Mouse (Mus musculus) E14TG2a.4 (cell line): Measurements from ENCODE around the gene Ciapin1.
A peak's percentile ranks its signal among the peaks of the same experiment; 100 is the strongest.

ENCODE experiments used
- H3K27me3 ChIP-seq: 2 replicates; pipeline ENCODE4 v1.6.1; 2014; ENCODE audit warnings: low read length, control low read depth; ENCODE audit not compliant: insufficient read depth
- H3K36me3 ChIP-seq: 2 replicates; pipeline ENCODE4 v1.6.1; 2014; ENCODE audit warnings: low read length, control low read depth; ENCODE audit not compliant: insufficient read depth
- H3K4me1 ChIP-seq: replicated peaks from 2 replicates; pipeline ENCODE4 v1.6.1; 2014; ENCODE audit warnings: low read depth, low read length, control low read depth
- H3K4me3 ChIP-seq: replicated peaks from 2 replicates; pipeline ENCODE4 v1.5.1; 2014; ENCODE audit warnings: mild to moderate bottlenecking, low read length
- H3K9me3 ChIP-seq: 2 replicates; pipeline ENCODE4 v1.6.1; 2014; ENCODE audit warnings: low read length, control low read depth
- CTCF ChIP-seq: conservative IDR thresholded peaks from 2 replicates; pipeline ENCODE4 v1.5.1; 2014; ENCODE audit warnings: low read length
- NANOG ChIP-seq: IDR thresholded peaks from 2 replicates; pipeline ENCODE4 v1.6.1; 2014; ENCODE audit warnings: borderline replicate concordance, low read length, mixed read lengths
- POU5F1 ChIP-seq: IDR thresholded peaks from 2 replicates; pipeline ENCODE4 v1.6.1; 2014; ENCODE audit warnings: low read length, borderline replicate concordance

Ciapin1 gene

DNA sequence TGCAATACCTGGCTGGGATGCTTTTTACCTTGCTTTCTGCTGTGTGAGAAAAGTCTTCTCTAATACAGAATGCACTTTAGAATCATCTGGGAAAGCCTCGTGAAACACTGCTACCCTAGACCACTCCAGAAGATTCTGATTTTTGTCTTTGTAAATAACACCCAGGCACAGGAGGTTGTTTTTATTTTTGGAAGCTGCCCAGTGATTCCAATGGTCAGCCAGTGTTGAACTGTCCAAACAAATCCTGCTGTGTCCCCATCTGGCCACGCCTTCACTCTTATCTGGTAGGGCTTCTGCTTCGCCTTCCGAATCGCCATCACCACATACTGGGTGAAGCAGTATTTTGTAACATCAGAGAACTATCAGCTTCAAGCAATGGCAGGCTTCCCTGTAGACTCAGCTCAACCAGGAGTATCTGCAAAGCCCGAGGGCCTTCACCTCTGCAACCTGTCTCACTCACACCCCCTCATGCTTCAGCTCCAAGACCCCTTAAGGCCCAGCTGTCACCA is 18.4 kb downstream of the Ciapin1 start:
- H3K27me3 ChIP-seq, result no peaks in the 10 kb centered on the region
- TF ChIP-seq POU5F1 (no peak), NANOG (no peak), CTCF (no peak)

DNA sequence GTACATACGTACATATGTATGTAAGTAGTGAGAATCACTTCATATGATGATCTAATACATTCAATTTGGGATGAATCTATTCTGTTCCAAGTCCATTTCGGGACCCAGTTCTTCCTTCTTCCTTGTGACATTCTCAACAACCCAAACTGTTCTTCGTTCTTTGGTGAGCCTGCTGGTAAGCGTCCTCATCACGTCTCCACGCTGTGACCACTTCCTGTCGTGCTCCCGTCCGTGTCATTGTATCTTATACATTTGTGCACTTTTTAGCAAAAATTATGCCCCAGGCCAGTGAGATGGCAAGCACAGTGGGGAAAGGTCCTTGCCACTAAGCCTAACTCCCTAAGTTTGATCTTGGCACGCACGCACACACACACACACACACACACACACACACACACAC is 20.2 kb downstream of the Ciapin1 start:
- Histone ChIP-seq H3K4me1 (peaks cover 25% of the 10 kb centered on the region), H3K27me3 (no peaks in the 10 kb centered on the region), H3K4me3 (no peak overlapping the region), H3K36me3 (peaks cover 47% of the 10 kb centered on the region), H3K9me3 (no peaks in the 10 kb centered on the region)
- TF ChIP-seq CTCF (no peak), POU5F1 (no peak), NANOG (no peak)

More for the DNA sequence above, 18.4 kb downstream of the Ciapin1 start:
- Histone ChIP-seq H3K4me1 (peaks cover 36% of the 10 kb centered on the region), H3K4me3 (no peak overlapping the region), H3K9me3 (no peaks in the 10 kb centered on the region), H3K36me3 (peaks cover 65% of the 10 kb centered on the region)

DNA sequence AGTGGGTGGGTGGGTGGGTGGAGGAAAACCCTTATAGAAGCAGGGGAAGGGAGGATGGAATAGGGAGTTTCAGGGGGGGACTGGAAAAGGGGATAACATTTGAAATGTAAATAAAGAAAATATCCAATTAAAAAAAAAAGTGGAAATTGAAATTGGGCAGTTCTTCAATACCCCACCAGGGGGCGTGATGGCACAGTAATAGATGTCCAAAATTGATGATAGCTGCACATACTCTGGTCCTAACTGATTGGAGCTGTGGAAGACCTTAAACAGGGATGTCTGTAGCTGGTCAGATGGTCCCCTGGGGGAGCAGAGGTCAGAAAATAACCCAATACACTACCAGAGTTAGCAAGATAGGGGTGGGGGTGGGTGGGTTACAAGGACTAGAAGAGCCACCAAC is 23.6 kb downstream of the Ciapin1 start:
- no peaks in the 10 kb centered on the region for H3K4me1 ChIP-seq

DNA sequence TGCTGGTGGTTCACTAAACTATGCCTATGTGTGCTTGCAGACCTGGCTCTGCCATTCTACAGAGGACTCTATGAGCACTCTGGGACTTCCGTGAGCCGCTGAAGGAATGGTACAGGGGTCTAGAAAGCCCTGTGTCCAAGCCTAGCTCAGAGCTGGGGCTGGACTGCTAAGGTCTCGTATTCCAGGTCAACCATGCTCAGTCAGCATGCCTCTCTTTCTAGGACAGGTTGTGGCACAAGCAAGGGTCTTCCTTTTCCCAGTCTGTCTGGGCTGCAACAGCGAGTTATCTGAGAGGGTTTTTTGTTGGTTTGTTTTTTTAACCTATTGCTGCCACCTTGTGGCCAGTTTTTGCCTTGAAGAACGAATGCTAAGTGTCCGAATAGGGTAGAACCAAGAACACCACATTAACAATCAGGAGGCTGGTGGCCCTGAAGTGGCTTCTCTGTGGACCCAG is 25.5 kb downstream of the Ciapin1 start:
- TF ChIP-seq CTCF, result peak; percentile 60
- TF ChIP-seq POU5F1, result no peak
- Histone ChIP-seq H3K4me3 (no peak overlapping the region), H3K27me3 (no peaks in the 10 kb centered on the region; the same call in 1 of the 2 replicates)

More for the DNA sequence above, 23.6 kb downstream of the Ciapin1 start:
- TF ChIP-seq POU5F1 (no peak), CTCF (peak; percentile 74)
- Histone ChIP-seq H3K27me3 (no peaks in the 10 kb centered on the region), H3K4me3 (no peak overlapping the region), H3K9me3 (no peaks in the 10 kb centered on the region), H3K36me3 (peaks cover 14% of the 10 kb centered on the region; the same call in 1 of the 2 replicates)

DNA sequence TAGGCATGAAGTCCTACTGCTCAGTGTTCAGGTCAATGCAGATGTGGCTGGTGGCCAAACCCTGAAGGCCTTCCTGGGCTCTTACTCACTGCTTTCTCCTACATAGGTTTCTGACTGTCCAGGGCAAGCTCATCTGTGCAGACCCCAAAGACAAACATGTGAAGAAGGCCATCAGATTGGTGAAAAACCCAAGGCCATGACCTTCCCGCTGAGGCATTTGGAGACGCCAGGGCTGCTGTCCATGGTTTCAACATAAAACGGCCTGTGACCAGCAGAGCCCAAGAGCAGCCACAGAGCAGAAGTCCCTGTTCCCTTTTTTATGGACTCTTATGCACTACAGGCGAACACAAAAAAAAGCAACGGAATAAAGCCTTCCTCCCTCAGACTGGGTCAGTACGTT is 26.5 kb downstream of the Ciapin1 start:
- no peaks in the 10 kb centered on the region for H3K36me3 ChIP-seq

More for the DNA sequence above, 25.5 kb downstream of the Ciapin1 start:
- Histone ChIP-seq H3K4me1 (peaks cover 2% of the 10 kb centered on the region; the same call in 1 of the 2 replicates), H3K9me3 (no peaks in the 10 kb centered on the region), H3K36me3 (no peaks in the 10 kb centered on the region)

DNA sequence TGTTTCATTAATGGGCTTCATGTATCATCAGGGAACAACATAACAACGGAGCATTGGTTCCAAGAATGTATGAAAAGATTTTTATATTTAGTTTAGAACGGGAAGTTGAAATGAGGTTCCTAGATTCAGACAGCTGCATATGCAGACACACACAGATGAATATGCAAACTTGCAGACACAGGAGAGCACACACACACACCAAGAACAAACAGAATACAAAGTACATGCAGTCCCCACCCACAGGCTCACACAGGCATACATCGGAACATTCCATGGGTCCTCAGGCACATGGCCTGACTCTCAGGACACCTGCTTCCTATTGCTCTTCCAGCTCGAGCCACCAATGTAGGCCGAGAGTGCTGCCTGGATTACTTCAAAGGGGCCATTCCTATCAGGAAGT is 27.3 kb downstream of the Ciapin1 start:
- no peak for TF ChIP-seq NANOG
- H3K4me3 ChIP-seq, result no peak overlapping the region
- peaks cover 7% of the 10 kb centered on the region for H3K4me1 ChIP-seq
- H3K27me3 ChIP-seq, result peaks cover 11% of the 10 kb centered on the region
- H3K9me3 ChIP-seq, result no peaks in the 10 kb centered on the region
- no peaks in the 10 kb centered on the region for H3K36me3 ChIP-seq

More for the DNA sequence above, 26.5 kb downstream of the Ciapin1 start:
- H3K4me1 ChIP-seq, result peaks cover 7% of the 10 kb centered on the region
- H3K4me3 ChIP-seq, result no peak overlapping the region
- TF ChIP-seq POU5F1 (no peak), NANOG (no peak)
- no peaks in the 10 kb centered on the region for H3K9me3 ChIP-seq
- peaks cover 6% of the 10 kb centered on the region for H3K27me3 ChIP-seq

DNA sequence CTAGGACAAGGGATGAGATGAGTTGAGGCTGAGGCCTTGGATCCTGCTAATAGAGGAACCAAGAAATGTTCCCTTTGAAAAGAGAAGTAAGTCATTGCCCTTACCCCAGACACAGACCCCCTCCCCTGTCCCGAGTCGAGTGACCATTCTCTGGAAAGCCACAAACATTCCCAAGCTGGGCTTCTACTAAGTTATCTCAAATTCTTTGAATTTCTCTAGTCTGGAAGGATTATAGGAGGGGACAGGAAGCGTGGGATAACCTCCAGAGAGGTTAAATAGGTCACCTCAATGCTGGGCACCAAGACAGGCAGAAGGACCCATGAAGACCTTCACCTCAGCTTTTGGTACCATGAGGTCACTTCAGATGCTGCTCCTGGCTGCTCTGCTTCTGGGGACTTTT is 28.0 kb downstream of the Ciapin1 start, which contains the start of gene Ccl17:
TSS of gene Ccl17 (plus strand) at position 301 of the 400 bp plus-strand sequence.
- H3K4me1 ChIP-seq, result peaks cover 7% of the 10 kb centered on the region
- H3K36me3 ChIP-seq, result no peaks in the 10 kb centered on the region
- H3K27me3 ChIP-seq, result peaks cover 11% of the 10 kb centered on the region
- no peaks in the 10 kb centered on the region for H3K9me3 ChIP-seq
- no peak within 1 kb of the TSS for H3K4me3 ChIP-seq
- TF ChIP-seq NANOG, result no peak
- TF ChIP-seq POU5F1, result no peak
- TF ChIP-seq CTCF, result no peak

DNA sequence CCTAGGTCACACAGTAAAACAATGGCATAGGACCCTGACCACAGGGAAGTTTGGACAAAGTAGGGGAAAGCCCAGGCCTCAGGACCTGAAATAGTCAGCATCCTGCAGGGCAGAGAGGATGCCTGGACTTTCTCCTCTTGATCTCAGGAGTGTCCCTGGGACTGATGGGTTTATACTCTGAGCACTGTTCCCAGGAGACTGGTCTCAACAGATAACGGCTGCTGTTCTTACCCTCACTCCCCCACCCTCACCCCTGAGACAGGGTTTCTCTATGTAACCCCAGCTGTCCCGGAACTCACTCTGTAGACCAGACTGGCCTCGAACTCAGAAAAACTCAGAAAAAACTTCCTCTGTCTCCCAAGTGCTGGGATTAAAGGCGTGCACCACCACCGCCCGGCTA is 29.8 kb downstream of the Ciapin1 start:
- Histone ChIP-seq H3K4me1 (peaks cover 7% of the 10 kb centered on the region), H3K27me3 (peaks cover 17% of the 10 kb centered on the region), H3K9me3 (no peaks in the 10 kb centered on the region), H3K36me3 (no peaks in the 10 kb centered on the region), H3K4me3 (no peak overlapping the region)
- no peak for TF ChIP-seq NANOG
- no peak for TF ChIP-seq CTCF
- TF ChIP-seq POU5F1, result no peak

DNA sequence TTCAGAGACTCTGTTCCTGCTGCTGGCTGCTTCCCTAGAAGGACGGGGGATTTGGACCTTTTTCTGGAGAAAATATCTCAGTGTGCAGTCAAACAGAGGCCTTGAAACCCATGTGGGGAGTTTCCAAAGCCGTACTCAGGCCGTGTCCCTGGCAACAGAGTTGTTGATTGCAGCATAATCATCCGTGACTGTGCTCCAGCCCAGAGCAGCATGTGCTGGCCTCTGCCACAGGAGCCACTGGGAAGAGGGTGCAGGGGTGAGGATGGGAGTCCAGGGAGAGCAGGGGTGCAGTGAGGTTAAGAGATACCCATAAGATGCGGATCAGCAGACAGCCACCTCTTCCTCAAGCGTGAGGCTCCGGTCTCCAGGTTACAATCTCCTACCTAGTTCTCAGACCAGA is 30.7 kb downstream of the Ciapin1 start:
- Histone ChIP-seq H3K36me3 (no peaks in the 10 kb centered on the region), H3K4me3 (no peak overlapping the region), H3K9me3 (no peaks in the 10 kb centered on the region), H3K4me1 (peaks cover 7% of the 10 kb centered on the region), H3K27me3 (peaks cover 17% of the 10 kb centered on the region)
- no peak for TF ChIP-seq NANOG
- TF ChIP-seq CTCF, result no peak
- no peak for TF ChIP-seq POU5F1
